Mouse (Mus musculus): ENCODE results near the gene P4ha3.

Gene P4ha3

GRCm38 (mm10) chr7:100302316-100302715, 17.0 kb downstream of the P4ha3 start:
- no peak for ATAC-seq (ENCODE audit: insufficient number of reproducible peaks, low FRiP score, low TSS enrichment)

GRCm38 (mm10) chr7:100305894-100306293, 20.6 kb downstream of the P4ha3 start:
- no peak for ATAC-seq (ENCODE audit: insufficient number of reproducible peaks, low FRiP score, low TSS enrichment)

- no peak for ATAC-seq (ENCODE audit: insufficient number of reproducible peaks, low FRiP score, low TSS enrichment)
Observed at GRCm38 (mm10) chr7:100307872-100308653, 22.7 kb downstream of the P4ha3 start.

- ATAC-seq (ENCODE audit: insufficient number of reproducible peaks, low FRiP score, low TSS enrichment): no peak
Observed at GRCm38 (mm10) chr7:100309216-100309615, 23.9 kb downstream of the P4ha3 start.

- ATAC-seq (ENCODE audit: insufficient number of reproducible peaks, low FRiP score, low TSS enrichment): no peak
Observed at GRCm38 (mm10) chr7:100309679-100310078, 24.4 kb downstream of the P4ha3 start.

GRCm38 (mm10) chr7:100310290-100310689, 25.0 kb downstream of the P4ha3 start:
- no peak for ATAC-seq (ENCODE audit: insufficient number of reproducible peaks, low FRiP score, low TSS enrichment)

GRCm38 (mm10) chr7:100312716-100313115, 27.4 kb downstream of the P4ha3 start:
- ATAC-seq (ENCODE audit: insufficient number of reproducible peaks, low FRiP score, low TSS enrichment): no peak

GRCm38 (mm10) chr7:100316924-100317323, 31.6 kb downstream of the P4ha3 start:
- ATAC-seq (ENCODE audit: insufficient number of reproducible peaks, low FRiP score, low TSS enrichment): no peak

GRCm38 (mm10) chr7:100317534-100317933, 32.2 kb downstream of the P4ha3 start:
- ATAC-seq (ENCODE audit: insufficient number of reproducible peaks, low FRiP score, low TSS enrichment): no peak

GRCm38 (mm10) chr7:100323721-100324120, 38.4 kb downstream of the P4ha3 start:
- ATAC-seq (ENCODE audit: insufficient number of reproducible peaks, low FRiP score, low TSS enrichment): no peak

GRCm38 (mm10) chr7:100325482-100325881, 40.2 kb downstream of the P4ha3 start:
- ATAC-seq (ENCODE audit: insufficient number of reproducible peaks, low FRiP score, low TSS enrichment): no peak

GRCm38 (mm10) chr7:100327514-100327913, 42.2 kb downstream of the P4ha3 start:
- ATAC-seq (ENCODE audit: insufficient number of reproducible peaks, low FRiP score, low TSS enrichment): no peak

GRCm38 (mm10) chr7:100328636-100329035, 43.3 kb downstream of the P4ha3 start:
- ATAC-seq (ENCODE audit: insufficient number of reproducible peaks, low FRiP score, low TSS enrichment): no peak

GRCm38 (mm10) chr7:100331269-100331668, 45.9 kb downstream of the P4ha3 start:
- ATAC-seq (ENCODE audit: insufficient number of reproducible peaks, low FRiP score, low TSS enrichment): no peak

GRCm38 (mm10) chr7:100335921-100336320, 50.6 kb downstream of the P4ha3 start:
- no peak for ATAC-seq (ENCODE audit: insufficient number of reproducible peaks, low FRiP score, low TSS enrichment)

GRCm38 (mm10) chr7:100354984-100355383, 69.7 kb downstream of the P4ha3 start:
- ATAC-seq (ENCODE audit: insufficient number of reproducible peaks, low FRiP score, low TSS enrichment): no peak

GRCm38 (mm10) chr7:100356324-100356723, 71.0 kb downstream of the P4ha3 start:
- ATAC-seq (ENCODE audit: insufficient number of reproducible peaks, low FRiP score, low TSS enrichment): no peak

GRCm38 (mm10) chr7:100356768-100357167, 71.4 kb downstream of the P4ha3 start:
- ATAC-seq (ENCODE audit: insufficient number of reproducible peaks, low FRiP score, low TSS enrichment): no peak

- no peak for ATAC-seq (ENCODE audit: insufficient number of reproducible peaks, low FRiP score, low TSS enrichment)
Observed at GRCm38 (mm10) chr7:100357856-100358255, 72.5 kb downstream of the P4ha3 start.

GRCm38 (mm10) chr7:100363162-100363561, 77.8 kb downstream of the P4ha3 start:
- no peak for ATAC-seq (ENCODE audit: insufficient number of reproducible peaks, low FRiP score, low TSS enrichment)

GRCm38 (mm10) chr7:100364888-100365287, 79.6 kb downstream of the P4ha3 start:
- ATAC-seq (ENCODE audit: insufficient number of reproducible peaks, low FRiP score, low TSS enrichment): no peak

All from cerebellum, adult (tissue).